Mouse (Mus musculus) mature B cell (primary cell): Measurements from ENCODE around the gene Gm11034.

Experiments used
- in situ Hi-C: fragments of 300-500 bp; cut with MboI; formaldehyde crosslinking; loops from 2 replicates; pipeline ENCODE4 v1.14.3; 2019

Gene Gm11034

GRCm38 (mm10) chr8:72213536-72213935 lies at the start of gene Gm11034:
TSS of gene Gm11034 (minus strand) at chr8:72213636.
- in situ Hi-C loops = no loop called here

- in situ Hi-C loops = loop anchor here (10.0 kb wide), 1 partner anchor 52 kb away; the partner anchor contains the start of gene Klf2
Observed at GRCm38 (mm10) chr8:72262756-72263155, 49.3 kb upstream of the Gm11034 start.

DNA sequence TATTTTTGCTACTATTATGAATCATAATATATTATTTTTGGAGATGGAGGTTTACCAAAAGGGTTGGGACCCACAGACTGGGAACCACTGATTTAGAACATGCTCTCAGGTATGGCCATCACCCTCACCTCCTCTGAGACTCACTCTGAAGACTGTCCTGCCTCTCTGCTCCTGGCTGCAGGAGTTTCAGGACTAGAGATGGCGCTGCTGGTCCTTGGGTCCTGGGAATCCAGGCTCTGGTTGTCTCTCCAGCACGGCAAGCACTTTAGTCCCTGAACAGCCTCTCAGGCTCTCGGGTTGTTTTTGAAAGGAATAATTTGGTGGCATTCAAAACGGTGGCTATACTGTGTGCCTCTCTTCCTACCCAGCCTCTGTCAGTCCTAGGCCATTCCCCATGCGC lies 48.4 kb upstream of the Gm11034 start:
- in situ Hi-C loops = loop anchor here (10.0 kb wide), 1 partner anchor 53 kb away; the partner anchor contains the start of gene Klf2

- in situ Hi-C loops = loop anchor here (10.0 kb wide), 1 partner anchor 53 kb away; the partner anchor contains the start of gene Klf2
Observed at GRCm38 (mm10) chr8:72261431-72261830, 48.0 kb upstream of the Gm11034 start.

DNA sequence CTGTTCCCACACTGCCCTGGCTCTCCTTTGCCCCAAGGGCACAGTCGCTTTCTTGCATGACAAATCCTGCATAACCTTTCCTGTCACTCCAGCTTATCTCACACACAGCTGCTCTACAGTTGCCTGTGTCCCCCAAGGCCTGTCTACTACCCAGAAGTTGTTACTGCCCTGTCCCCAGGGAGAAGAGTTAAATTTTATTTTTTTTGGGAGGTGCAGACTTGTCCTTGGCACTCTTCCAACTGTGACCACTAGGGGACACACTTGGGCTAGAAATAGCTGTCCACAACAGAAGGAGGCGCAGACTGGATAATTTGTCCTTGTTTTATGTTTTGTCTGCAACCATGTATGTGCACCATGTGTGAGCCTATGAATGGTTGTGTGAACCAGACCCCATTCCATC lies 47.6 kb upstream of the Gm11034 start:
- in situ Hi-C loops = loop anchor here (10.0 kb wide), 1 partner anchor 54 kb away; the partner anchor contains the start of gene Klf2

GRCm38 (mm10) chr8:72260585-72260984 lies 47.1 kb upstream of the Gm11034 start:
- in situ Hi-C loops = loop anchor here (10.0 kb wide), 1 partner anchor 54 kb away; the partner anchor contains the start of gene Klf2

DNA sequence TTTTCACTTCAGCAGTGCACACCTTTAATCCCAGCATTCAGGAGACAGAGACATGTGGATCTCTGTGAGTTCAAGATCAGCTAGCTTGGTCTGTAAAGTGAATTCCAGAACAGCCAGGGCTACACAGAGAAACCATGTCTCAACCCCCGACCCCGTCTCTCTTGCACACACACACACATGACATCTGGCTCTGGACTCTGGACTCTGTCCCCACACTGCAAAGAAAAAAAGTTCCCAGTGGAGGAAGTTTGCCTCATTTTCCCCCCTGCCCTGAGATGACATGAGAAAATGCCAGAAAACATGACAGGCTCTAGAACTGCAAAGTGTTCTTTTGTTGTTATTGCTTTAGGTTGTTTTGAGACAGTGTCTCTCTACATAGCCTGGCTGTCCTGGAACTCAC lies 46.4 kb upstream of the Gm11034 start:
- in situ Hi-C loops = loop anchor here (10.0 kb wide), 1 partner anchor 55 kb away; the partner anchor contains the start of gene Klf2

GRCm38 (mm10) chr8:72257902-72258238 lies 44.4 kb upstream of the Gm11034 start:
- in situ Hi-C loops = no loop called here

DNA sequence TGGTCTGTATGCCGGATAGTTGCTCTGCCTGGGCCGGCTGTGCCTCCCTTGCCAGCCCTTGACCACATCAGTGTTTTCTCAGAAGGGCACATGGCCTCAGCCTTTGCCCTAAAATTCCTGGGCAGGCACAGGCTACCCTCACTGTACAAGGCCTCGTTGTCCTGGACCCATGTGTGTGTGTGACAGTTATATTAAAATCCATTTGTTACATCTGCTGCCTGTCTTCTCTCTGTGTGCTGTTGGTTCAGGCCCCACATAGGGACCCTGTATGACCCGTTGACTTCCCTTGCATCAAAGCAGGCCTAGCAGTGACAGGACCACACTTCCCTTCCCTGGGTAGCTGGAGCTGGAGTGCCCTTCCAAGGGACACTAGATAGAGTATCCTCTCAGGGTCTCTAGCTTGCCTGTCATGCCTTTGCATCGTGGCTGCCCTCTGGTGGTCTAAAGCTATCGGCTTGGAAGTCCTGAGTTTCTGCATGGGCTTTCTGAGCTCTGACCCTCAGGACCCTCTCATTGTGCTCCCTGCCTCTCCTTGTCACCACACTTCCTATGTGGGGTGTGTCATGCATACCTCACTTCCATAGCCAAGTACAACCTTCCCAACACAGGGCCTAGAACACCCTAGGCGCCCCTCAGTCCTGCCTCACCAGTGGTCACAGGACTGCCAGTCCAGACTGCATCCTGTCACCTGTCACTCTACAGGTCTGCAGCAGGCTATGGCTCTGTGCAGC lies 43.9 kb upstream of the Gm11034 start:
- in situ Hi-C loops = no loop called here

- in situ Hi-C loops = no loop called here
Observed at GRCm38 (mm10) chr8:72244610-72245009, 31.2 kb upstream of the Gm11034 start.

GRCm38 (mm10) chr8:72242226-72242625 lies 28.8 kb upstream of the Gm11034 start:
- in situ Hi-C loops = no loop called here

- in situ Hi-C loops = no loop called here
Observed at GRCm38 (mm10) chr8:72240951-72241350, 27.5 kb upstream of the Gm11034 start.

GRCm38 (mm10) chr8:72240403-72240763 lies 26.9 kb upstream of the Gm11034 start:
- in situ Hi-C loops = no loop called here

GRCm38 (mm10) chr8:72239499-72240402 lies 26.3 kb upstream of the Gm11034 start, which contains the start of gene Ap1m1:
TSS of gene Ap1m1 (plus strand) at chr8:72240018.
- in situ Hi-C loops = no loop called here

- in situ Hi-C loops = no loop called here
Observed at GRCm38 (mm10) chr8:72222656-72223055, 9.2 kb upstream of the Gm11034 start.

DNA sequence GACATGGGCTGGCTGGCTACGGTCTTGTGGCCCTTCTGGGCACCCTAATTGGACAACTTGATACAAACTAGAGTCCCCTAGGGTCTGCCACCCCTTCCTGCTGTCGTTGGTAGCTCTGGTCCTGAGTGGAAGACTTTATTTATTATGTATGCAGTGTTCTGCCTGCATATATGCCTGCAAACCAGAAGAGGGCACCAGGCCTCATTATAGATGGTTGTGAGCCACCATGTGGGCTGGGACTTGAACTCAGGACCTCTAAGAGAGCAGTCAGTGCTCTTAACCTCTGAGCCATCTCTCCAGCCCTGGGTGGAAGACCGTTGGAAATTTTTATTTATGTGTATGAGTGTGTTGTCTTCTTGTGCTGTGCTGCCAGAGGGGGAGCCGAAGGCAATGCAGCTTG lies 7.3 kb upstream of the Gm11034 start:
- in situ Hi-C loops = no loop called here

DNA sequence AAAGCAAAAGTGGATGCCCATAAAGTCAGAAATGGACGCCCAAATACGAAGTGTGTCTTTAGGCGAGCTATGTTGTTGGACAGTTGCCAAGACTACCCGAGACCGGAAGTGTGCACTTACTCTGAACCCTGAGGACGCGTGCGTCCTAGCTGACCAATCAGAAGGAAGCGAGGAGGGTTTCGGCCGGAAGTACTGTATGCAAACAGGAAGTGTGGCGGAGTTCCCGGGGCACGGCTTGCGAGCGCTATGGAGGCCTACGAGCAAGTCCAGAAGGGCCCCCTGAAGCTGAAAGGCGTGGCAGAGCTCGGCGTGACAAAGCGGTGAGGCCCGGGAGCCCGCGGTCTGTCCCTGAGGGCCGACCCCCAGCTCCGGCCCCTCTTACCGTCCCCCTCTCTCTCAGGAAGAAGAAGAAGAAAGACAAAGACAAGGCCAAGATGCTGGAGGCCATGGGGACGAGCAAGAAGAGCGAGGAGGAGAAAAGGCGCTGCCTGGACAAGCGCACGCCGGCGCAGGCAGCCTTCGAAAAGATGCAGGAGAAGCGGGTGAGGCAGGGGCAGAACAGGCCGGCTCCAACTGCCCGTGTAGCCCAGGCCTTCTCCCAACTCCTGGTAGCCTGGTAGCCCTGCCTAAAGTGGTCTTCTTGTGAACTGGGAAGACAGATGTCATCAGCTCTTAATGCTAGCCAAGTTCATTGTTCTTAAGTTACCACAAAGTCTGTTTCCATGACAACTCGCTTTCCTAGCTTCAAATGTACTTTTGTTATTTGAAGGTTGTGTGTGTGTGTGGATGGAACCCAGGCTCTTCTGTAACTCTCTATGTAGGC lies 6.3 kb upstream of the Gm11034 start, which contains the start of gene Fam32a:
Gene Fam32a (plus strand): TSS at position 190 of the 823 bp plus-strand sequence.
- in situ Hi-C loops = no loop called here

- in situ Hi-C loops = no loop called here
Observed at GRCm38 (mm10) chr8:72218781-72219540, 5.5 kb upstream of the Gm11034 start.

- in situ Hi-C loops = no loop called here
Observed at GRCm38 (mm10) chr8:72215871-72216270, 2.4 kb upstream of the Gm11034 start.

DNA sequence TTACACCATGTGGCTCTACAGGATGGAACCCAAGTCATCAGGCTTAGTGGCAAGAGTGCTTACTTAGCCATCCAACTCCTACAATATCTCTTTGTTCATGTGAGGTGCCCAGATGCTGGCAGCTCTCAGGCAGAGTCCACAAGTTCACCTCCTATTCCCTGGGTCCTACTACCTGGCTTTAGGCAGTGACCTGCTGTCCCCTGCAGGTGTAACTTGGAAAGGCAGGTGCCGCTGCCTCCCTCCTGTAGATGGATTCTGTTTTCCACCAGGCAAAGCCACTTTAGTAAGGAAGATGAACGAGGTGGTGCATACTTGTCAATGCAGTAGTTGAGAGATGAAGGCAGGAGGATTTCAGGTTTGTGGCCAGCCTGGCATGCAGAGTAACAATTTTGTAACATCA lies 1.6 kb upstream of the Gm11034 start:
- in situ Hi-C loops = no loop called here

DNA sequence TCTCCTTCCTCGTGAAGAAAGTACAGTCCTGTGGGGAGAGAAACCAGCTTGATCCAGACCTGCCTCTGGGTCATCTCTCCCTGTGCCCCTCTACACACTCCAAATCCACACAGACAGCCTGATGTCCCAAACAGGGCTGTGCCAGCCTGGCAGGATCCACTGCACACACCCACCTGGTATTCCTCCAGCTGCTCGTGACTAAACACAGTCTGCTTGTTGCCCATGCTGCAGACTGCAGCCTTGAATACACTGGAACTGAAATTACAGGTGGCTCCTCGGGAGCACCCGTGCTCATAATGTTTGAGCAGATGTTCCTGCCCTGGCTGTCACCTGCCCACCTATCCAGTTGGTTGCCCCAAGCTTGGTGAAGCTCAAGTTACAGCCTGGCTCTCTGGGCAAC lies 685 bp downstream of the Gm11034 start, which contains the start of gene Cib3:
Gene Cib3 (minus strand): TSS at position 87 of the 400 bp plus-strand sequence.
- in situ Hi-C loops = no loop called here
